Mouse (Mus musculus) midbrain, embryonic 13.5 days (tissue): ENCODE measurements around the gene Tspo. TPM values are rescaled to one million over a fixed set of nuclear protein-coding genes. Genes with fewer than 3 reads are reported as not detected.

Experiments used
- ATAC-seq: fragments of 200-750 bp; cut with Nextera tagmentation; 2 replicates; pipeline ENCODE4 v1.8.0; 2017; ENCODE audit warnings: mild to moderate bottlenecking, moderate TSS enrichment, moderate library complexity
- H3K27ac ChIP-seq: fragments of 300-500 bp; sonication (generic); 2 replicates; pipeline ENCODE4 v1.5.1; 2015; ENCODE audit warnings: inconsistent platforms, mild to moderate bottlenecking, moderate library complexity
- H3K27me3 ChIP-seq: fragments of 300-500 bp; sonication (generic); 2 replicates; pipeline ENCODE4 v1.6.1; 2015; ENCODE audit warnings: mild to moderate bottlenecking, inconsistent platforms
- H3K36me3 ChIP-seq: fragments of 300-500 bp; sonication (generic); 2 replicates; pipeline ENCODE4 v1.6.1; 2015; ENCODE audit warnings: mild to moderate bottlenecking, inconsistent platforms
- H3K4me1 ChIP-seq: fragments of 300-500 bp; sonication (generic); replicated peaks from 2 replicates; pipeline ENCODE4 v1.6.1; 2015; ENCODE audit warnings: inconsistent platforms
- H3K4me2 ChIP-seq: fragments of 300-500 bp; sonication (generic); replicated peaks from 2 replicates; pipeline ENCODE4 v1.6.1; 2015; ENCODE audit warnings: moderate library complexity, mild to moderate bottlenecking, inconsistent platforms
- H3K4me3 ChIP-seq: fragments of 300-500 bp; sonication (generic); replicated peaks from 2 replicates; pipeline ENCODE4 v1.5.1; 2015; ENCODE audit warnings: mild to moderate bottlenecking, inconsistent platforms
- H3K9ac ChIP-seq: fragments of 300-500 bp; sonication (generic); replicated peaks from 2 replicates; pipeline ENCODE4 v1.6.1; 2015; ENCODE audit warnings: mild to moderate bottlenecking, inconsistent platforms
- H3K9me3 ChIP-seq: fragments of 300-500 bp; sonication (generic); 2 replicates; pipeline ENCODE4 v1.6.1; 2016; ENCODE audit warnings: mild to moderate bottlenecking, inconsistent platforms
- WGBS: fragments of 180-500 bp; shearing (Covaris S2); methylation state at CpG from one replicate; pipeline ENCODE4 v1.1.7; 2015; 5-methylcytosine and 5-hydroxymethylcytosine counted together
- polyA plus RNA-seq: library from polyadenylated mRNA; unstranded; fragments of >200 nt; fragmentation: Nextera tagmentation; extraction: Ambion mirVana; gene quantifications from 2 replicates; pipeline ENCODE4 v1.2.1, GENCODE M21; 2015

Gene Tspo
- polyA plus RNA-seq, 1 experiment from 2014 or later: 9.9 TPM

GRCm38 (mm10) chr15:83571636-83572035, 8.2 kb downstream of the Tspo start:
- peaks cover 24% of the 10 kb centered on the region for H3K36me3 ChIP-seq
- no peak for ATAC-seq
- H3K4me2 ChIP-seq: no peak overlapping the region
- no peak overlapping the region for H3K4me3 ChIP-seq
- H3K27me3 ChIP-seq: no peaks in the 10 kb centered on the region
- no peak overlapping the region for H3K9ac ChIP-seq
- no peaks in the 10 kb centered on the region for H3K4me1 ChIP-seq
- H3K27ac ChIP-seq: no peak overlapping the region
- no peaks in the 10 kb centered on the region for H3K9me3 ChIP-seq
- 93% methylated on average over 5 of the region's 5 CpGs for WGBS

GRCm38 (mm10) chr15:83572132-83572531, 8.7 kb downstream of the Tspo start:
- WGBS: 89% methylated on average over 4 of the region's 4 CpGs
- Histone ChIP-seq H3K9ac (no peak overlapping the region), H3K27me3 (no peaks in the 10 kb centered on the region), H3K4me2 (no peak overlapping the region), H3K4me1 (no peaks in the 10 kb centered on the region), H3K27ac (no peak overlapping the region), H3K36me3 (peaks cover 29% of the 10 kb centered on the region), H3K4me3 (no peak overlapping the region), H3K9me3 (no peaks in the 10 kb centered on the region)
- peak; percentile 22; the same call in 1 of the 2 replicates for ATAC-seq

- no peak for ATAC-seq
- no peaks in the 10 kb centered on the region for H3K27me3 ChIP-seq
These were observed 10.2 kb downstream of the Tspo start for GRCm38 (mm10) chr15:83573606-83574005.

GRCm38 (mm10) chr15:83574731-83575351, 11.4 kb downstream of the Tspo start:
- Histone ChIP-seq H3K36me3 (peaks cover 56% of the 10 kb centered on the region), H3K4me2 (no peak overlapping the region)
- WGBS: 90% methylated on average over 6 of the region's 6 CpGs

More at GRCm38 (mm10) chr15:83573606-83574005, 10.2 kb downstream of the Tspo start:
- 96% methylated on average over 12 of the region's 12 CpGs for WGBS
- Histone ChIP-seq H3K4me3 (no peak overlapping the region), H3K4me2 (no peak overlapping the region), H3K4me1 (no peaks in the 10 kb centered on the region), H3K9me3 (no peaks in the 10 kb centered on the region), H3K36me3 (peaks cover 44% of the 10 kb centered on the region), H3K9ac (no peak overlapping the region), H3K27ac (no peak overlapping the region)

GRCm38 (mm10) chr15:83575543-83575942, 12.2 kb downstream of the Tspo start:
- Histone ChIP-seq H3K27ac (no peak overlapping the region), H3K9me3 (no peaks in the 10 kb centered on the region), H3K4me3 (no peak overlapping the region), H3K27me3 (no peaks in the 10 kb centered on the region), H3K36me3 (peaks cover 63% of the 10 kb centered on the region), H3K4me1 (no peaks in the 10 kb centered on the region), H3K9ac (no peak overlapping the region), H3K4me2 (no peak overlapping the region)
- ATAC-seq: no peak
- WGBS: 95% methylated on average over 8 of the region's 8 CpGs

More at GRCm38 (mm10) chr15:83574731-83575351, 11.4 kb downstream of the Tspo start:
- Histone ChIP-seq H3K9ac (no peak overlapping the region), H3K4me1 (no peaks in the 10 kb centered on the region), H3K27ac (no peak overlapping the region), H3K4me3 (no peak overlapping the region), H3K27me3 (no peaks in the 10 kb centered on the region), H3K9me3 (no peaks in the 10 kb centered on the region)
- no peak for ATAC-seq

GRCm38 (mm10) chr15:83576651-83577050, 13.3 kb downstream of the Tspo start:
- Histone ChIP-seq H3K27ac (no peak overlapping the region), H3K4me1 (no peaks in the 10 kb centered on the region), H3K4me3 (no peak overlapping the region), H3K36me3 (peaks cover 74% of the 10 kb centered on the region), H3K9me3 (no peaks in the 10 kb centered on the region), H3K27me3 (no peaks in the 10 kb centered on the region), H3K4me2 (no peak overlapping the region), H3K9ac (no peak overlapping the region)
- WGBS: 96% methylated on average over 9 of the region's 9 CpGs
- ATAC-seq: no peak

GRCm38 (mm10) chr15:83582931-83583330, 19.5 kb downstream of the Tspo start:
- ATAC-seq: no peak
- H3K36me3 ChIP-seq: peaks cover 99% of the 10 kb centered on the region
- WGBS: 85% methylated on average over 4 of the region's 4 CpGs

GRCm38 (mm10) chr15:83583419-83584156, 20.2 kb downstream of the Tspo start:
- no peak overlapping the region for H3K4me3 ChIP-seq
- no peak overlapping the region for H3K27ac ChIP-seq
- H3K4me1 ChIP-seq: no peaks in the 10 kb centered on the region
- H3K4me2 ChIP-seq: no peak overlapping the region
- ATAC-seq: no peak
- 0 out of 2 replicates have a peak, but pooled peaks cover 9% of the 10 kb centered on the region for H3K9me3 ChIP-seq
- peaks cover 98% of the 10 kb centered on the region for H3K36me3 ChIP-seq
- no peaks in the 10 kb centered on the region for H3K27me3 ChIP-seq
- no peak overlapping the region for H3K9ac ChIP-seq
- WGBS: 68% methylated on average over 8 of the region's 8 CpGs

More at GRCm38 (mm10) chr15:83582931-83583330, 19.5 kb downstream of the Tspo start:
- 0 out of 2 replicates have a peak, but pooled peaks cover 9% of the 10 kb centered on the region for H3K9me3 ChIP-seq
- H3K4me2 ChIP-seq: no peak overlapping the region
- H3K9ac ChIP-seq: no peak overlapping the region
- no peaks in the 10 kb centered on the region for H3K4me1 ChIP-seq
- H3K27ac ChIP-seq: no peak overlapping the region
- H3K4me3 ChIP-seq: no peak overlapping the region
- no peaks in the 10 kb centered on the region for H3K27me3 ChIP-seq

GRCm38 (mm10) chr15:83584741-83585220, 21.4 kb downstream of the Tspo start:
- Histone ChIP-seq H3K4me3 (no peak overlapping the region), H3K9me3 (0 out of 2 replicates have a peak, but pooled peaks cover 9% of the 10 kb centered on the region), H3K36me3 (peaks cover 92% of the 10 kb centered on the region), H3K27me3 (no peaks in the 10 kb centered on the region), H3K4me1 (no peaks in the 10 kb centered on the region), H3K9ac (no peak overlapping the region), H3K4me2 (no peak overlapping the region), H3K27ac (no peak overlapping the region)
- ATAC-seq: no peak
- 93% methylated on average over 6 of the region's 6 CpGs for WGBS

GRCm38 (mm10) chr15:83590841-83591240, 27.4 kb downstream of the Tspo start:
- H3K27ac ChIP-seq: no peak overlapping the region
- H3K9me3 ChIP-seq: 0 out of 2 replicates have a peak, but pooled peaks cover 9% of the 10 kb centered on the region
- H3K4me2 ChIP-seq: no peak overlapping the region
- H3K27me3 ChIP-seq: no peaks in the 10 kb centered on the region
- peaks cover 47% of the 10 kb centered on the region for H3K36me3 ChIP-seq
- H3K4me1 ChIP-seq: peaks cover 34% of the 10 kb centered on the region
- no peak for ATAC-seq
- 89% methylated on average over 4 of the region's 4 CpGs for WGBS
- H3K4me3 ChIP-seq: no peak overlapping the region
- 0 out of 2 replicates have a peak overlapping the region, but pooled peaks have one; percentile 20 for H3K9ac ChIP-seq

GRCm38 (mm10) chr15:83591758-83592157, 28.4 kb downstream of the Tspo start:
- Histone ChIP-seq H3K4me2 (no peak overlapping the region), H3K27me3 (no peaks in the 10 kb centered on the region), H3K36me3 (peaks cover 38% of the 10 kb centered on the region), H3K27ac (no peak overlapping the region), H3K9me3 (no peaks in the 10 kb centered on the region), H3K4me3 (no peak overlapping the region), H3K4me1 (peaks cover 34% of the 10 kb centered on the region), H3K9ac (no peak overlapping the region)
- WGBS: 89% methylated on average over 6 of the region's 6 CpGs
- no peak for ATAC-seq
